Mouse (Mus musculus) CH12.LX (cell line): Measurements from ENCODE around the gene Olfr1316. TPM values are rescaled to one million over a fixed set of nuclear protein-coding genes. Genes with fewer than 3 reads are reported as not detected.

ENCODE experiments used
- DNase-seq: peaks from one replicate; pipeline ENCODE4 v3.0.0-alpha.2; 2013; ENCODE audit errors: extremely low read depth
- H3K27ac ChIP-seq: 2 replicates; pipeline ENCODE4 v1.5.1; 2012; ENCODE audit warnings: low read depth, mild to moderate bottlenecking, control low read depth, moderate library complexity; ENCODE audit not compliant: insufficient read depth
- H3K27me3 ChIP-seq: replicated peaks from 2 replicates; pipeline ENCODE3; 2012; ENCODE audit warnings: inconsistent platforms
- H3K36me3 ChIP-seq, 2 experiments: replicated peaks in 1 of 2; 2 replicates each; pipeline versions ENCODE3 to v1.6.1; 2012; ENCODE audit warnings: inconsistent platforms in 1 of 2, low read length in 1 of 2, mild to moderate bottlenecking in 1 of 2, mixed read lengths in 1 of 2, moderate library complexity in 1 of 2; ENCODE audit not compliant: control insufficient read depth in 1 of 2, insufficient read depth in 1 of 2
- H3K4me1 ChIP-seq, 2 experiments: 2 replicates each; pipeline ENCODE4 v1.6.1; 2012; ENCODE audit warnings: inconsistent platforms in 1 of 2, moderate library complexity in 1 of 2; ENCODE audit not compliant: insufficient read depth in 2 of 2, control insufficient read depth in 1 of 2
- H3K4me2 ChIP-seq: 2 replicates; pipeline ENCODE4 v1.6.1; 2012; ENCODE audit warnings: low read depth, mild to moderate bottlenecking, control low read depth; ENCODE audit not compliant: poor library complexity, insufficient read depth, severe bottlenecking
- H3K4me3 ChIP-seq, 3 experiments: fragments of 150-350 bp in 1 of 3; sonication (generic) in 1 of 3; replicated peaks in 1 of 3; 2 replicates each; pipeline versions ENCODE3 to v1.5.1; 2011 to 2012; ENCODE audit warnings: low read depth in 2 of 3, low read length in 2 of 3, mild to moderate bottlenecking in 2 of 3, moderate library complexity in 2 of 3, control low read depth in 1 of 3, improper control_type of control experiment in 1 of 3, inconsistent platforms in 1 of 3, mixed read lengths in 1 of 3; ENCODE audit not compliant: poor library complexity in 1 of 3
- H3K79me2 ChIP-seq: replicated peaks from 2 replicates; pipeline ENCODE4 v1.6.1; 2012; ENCODE audit warnings: mild to moderate bottlenecking, moderate library complexity; ENCODE audit not compliant: control insufficient read depth, poor library complexity, insufficient read depth, severe bottlenecking; ENCODE audit errors: extremely low read depth
- H3K9ac ChIP-seq: 2 replicates; pipeline ENCODE4 v1.6.1; 2012; ENCODE audit warnings: low read depth, mild to moderate bottlenecking, control low read depth, moderate library complexity; ENCODE audit not compliant: insufficient read depth
- H3K9me3 ChIP-seq: replicated peaks from 2 replicates; pipeline ENCODE3; 2012; ENCODE audit warnings: low read length, inconsistent platforms, mixed read lengths
- BHLHE40 ChIP-seq: IDR thresholded peaks from 2 replicates; pipeline ENCODE4 v1.6.1; 2011; ENCODE audit warnings: mild to moderate bottlenecking, low read depth, low read length, improper control_type of control experiment
- CHD2 ChIP-seq: IDR thresholded peaks from 2 replicates; pipeline ENCODE4 v1.6.1; 2011; ENCODE audit warnings: low read length, improper control_type of control experiment
- CTCF ChIP-seq, 2 experiments: IDR thresholded peaks in 1 of 2; conservative IDR thresholded peaks in 1 of 2; 2 replicates each; pipeline ENCODE4 v1.5.1; 2011 to 2012; ENCODE audit warnings: low read depth in 2 of 2, low read length in 2 of 2, improper control_type of control experiment in 1 of 2, inconsistent platforms in 1 of 2, mild to moderate bottlenecking in 1 of 2, moderate library complexity in 1 of 2
- ELF1 ChIP-seq: IDR thresholded peaks from 2 replicates; pipeline ENCODE4 v1.6.1; 2014; ENCODE audit warnings: low read depth, mild to moderate bottlenecking, inconsistent platforms, low read length, improper control_type of control experiment
- ETS1 ChIP-seq: conservative IDR thresholded peaks from 2 replicates; pipeline ENCODE4 v1.6.1; 2012; ENCODE audit warnings: low read depth, mild to moderate bottlenecking, inconsistent platforms, low read length, improper control_type of control experiment, moderate library complexity
- GABPA ChIP-seq: IDR thresholded peaks from 2 replicates; pipeline ENCODE4 v1.6.1; 2012; ENCODE audit warnings: low read depth, low read length, improper control_type of control experiment, inconsistent platforms; ENCODE audit not compliant: insufficient replicate concordance
- HCFC1 ChIP-seq: IDR thresholded peaks from 2 replicates; pipeline ENCODE4 v1.6.1; 2012; ENCODE audit warnings: low read depth, mild to moderate bottlenecking, inconsistent platforms, low read length, improper control_type of control experiment
- JUND ChIP-seq: conservative IDR thresholded peaks from 2 replicates; pipeline ENCODE4 v1.6.1; 2011; ENCODE audit warnings: low read depth, low read length, improper control_type of control experiment
- KAT2A ChIP-seq: IDR thresholded peaks from 2 replicates; pipeline ENCODE4 v1.6.1; 2012; ENCODE audit warnings: low read length, improper control_type of control experiment, inconsistent platforms; ENCODE audit not compliant: insufficient replicate concordance
- MAX ChIP-seq: IDR thresholded peaks from 2 replicates; pipeline ENCODE4 v1.6.1; 2011; ENCODE audit warnings: low read length, improper control_type of control experiment
- MAZ ChIP-seq: IDR thresholded peaks from 2 replicates; pipeline ENCODE4 v1.6.1; 2012; ENCODE audit warnings: low read depth, mild to moderate bottlenecking, inconsistent platforms, low read length, improper control_type of control experiment, moderate library complexity
- MEF2A ChIP-seq: IDR thresholded peaks from 2 replicates; pipeline ENCODE4 v1.6.1; 2014; ENCODE audit warnings: low read depth, mild to moderate bottlenecking, inconsistent platforms, low read length, improper control_type of control experiment, borderline replicate concordance
- NELFE ChIP-seq: IDR thresholded peaks from 2 replicates; pipeline ENCODE4 v1.6.1; 2011; ENCODE audit warnings: low read depth, low read length, improper control_type of control experiment
- NRF1 ChIP-seq: IDR thresholded peaks from 2 replicates; pipeline ENCODE4 v1.6.1; 2014; ENCODE audit warnings: low read depth, mild to moderate bottlenecking, inconsistent platforms, low read length, improper control_type of control experiment, moderate library complexity
- SMC3 ChIP-seq: IDR thresholded peaks from 2 replicates; pipeline ENCODE4 v1.6.1; 2011; ENCODE audit warnings: low read depth, low read length, improper control_type of control experiment
- TCF12 ChIP-seq: IDR thresholded peaks from 2 replicates; pipeline ENCODE4 v1.6.1; 2014; ENCODE audit warnings: low read depth, mild to moderate bottlenecking, inconsistent platforms, low read length, improper control_type of control experiment
- USF1 ChIP-seq: IDR thresholded peaks from 2 replicates; pipeline ENCODE4 v1.6.1; 2014; ENCODE audit warnings: low read depth, mild to moderate bottlenecking, inconsistent platforms, low read length, improper control_type of control experiment
- ZC3H11A ChIP-seq: IDR thresholded peaks from 2 replicates; pipeline ENCODE4 v1.6.1; 2012; ENCODE audit warnings: low read depth, mild to moderate bottlenecking, inconsistent platforms, low read length, improper control_type of control experiment
- ZMIZ1 ChIP-seq: IDR thresholded peaks from 2 replicates; pipeline ENCODE4 v1.6.1; 2012; ENCODE audit warnings: low read depth, mild to moderate bottlenecking, inconsistent platforms, low read length, improper control_type of control experiment
- dilution Hi-C: fragments of 300-500 bp; cut with MboI; formaldehyde crosslinking; loops from 2 replicates; pipeline ENCODE4 v1.14.3; 2020; ENCODE audit warnings: low sequenced_read_pairs; ENCODE audit not compliant: extremely low pct_unique_long_range_greater_than_20kb, extremely low pct_ligation_motif_present
- in situ Hi-C: fragments of 300-500 bp; cut with MboI; formaldehyde crosslinking; loops from 3 replicates; pipeline ENCODE4 v1.14.3; 2019; ENCODE audit warnings: low sequenced_read_pairs, low pct_ligation_motif_present, low pct_unique_long_range_greater_than_20kb, mixed read lengths
- polyA plus RNA-seq: library from polyadenylated mRNA; unstranded; fragments of >175 nt; gene quantifications from 2 replicates; pipeline ENCODE4 v1.2.1, GENCODE M21; 2012; ENCODE audit warnings: low read depth; ENCODE audit not compliant: insufficient read length
- total RNA-seq, 2 experiments: library from RNA; depleted of rRNA; stranded (reverse); fragments of 300-350 nt in 1 of 2; fragments of >200 nt in 1 of 2; gene quantifications; 2 replicates each; pipeline ENCODE4 v1.2.3; 2012 to 2014

Gene Olfr1316
- total and polyA plus RNA-seq, 3 experiments, result not detected

- in situ Hi-C loops (no loop called here), dilution Hi-C loops (no loop called here)
- no peaks in the 10 kb centered on the region for H3K4me1 ChIP-seq
- H3K36me3 ChIP-seq, result no peaks in the 10 kb centered on the region
- H3K9ac ChIP-seq, result no peak within 1 kb of the TSS
- no peak within 1 kb of the TSS for H3K4me3 ChIP-seq
- no peak within 1 kb of the TSS for H3K4me2 ChIP-seq
- no peaks in the 10 kb centered on the region for H3K79me2 ChIP-seq
- H3K9me3 ChIP-seq, result no peaks in the 10 kb centered on the region
- no peak within 1 kb of the TSS for H3K27ac ChIP-seq
- TF ChIP-seq TCF12 (no peak), HCFC1 (no peak)
- no peak for DNase-seq
- peaks cover 2% of the 10 kb centered on the region for H3K27me3 ChIP-seq
These were observed 5.3 kb upstream of the Olfr1316 start, which contains the start of gene Olfr1317 for GRCm38 (mm10) chr2:112140029-112140428. Gene Olfr1317, plus strand, starts transcription at chr2:112140329.

GRCm38 (mm10) chr2:112115340-112115739 is 19.4 kb downstream of the Olfr1316 start, which contains the start of gene Olfr1315-ps1:
Gene Olfr1315-ps1, minus strand, starts transcription at chr2:112115440.
- Histone ChIP-seq H3K79me2 (no peaks in the 10 kb centered on the region), H3K36me3 (no peaks in the 10 kb centered on the region), H3K9me3 (no peaks in the 10 kb centered on the region), H3K4me3 (no peak within 1 kb of the TSS), H3K9ac (no peak within 1 kb of the TSS), H3K4me2 (no peak within 1 kb of the TSS), H3K27me3 (peaks cover 2% of the 10 kb centered on the region), H3K4me1 (no peaks in the 10 kb centered on the region), H3K27ac (no peak within 1 kb of the TSS)
- in situ Hi-C loops, result no loop called here
- dilution Hi-C loops, result no loop called here
- no peak for DNase-seq
- TF ChIP-seq NELFE (no peak), MEF2A (no peak), TCF12 (no peak), SMC3 (no peak), MAZ (no peak), CHD2 (no peak), CTCF (conservative IDR thresholded peaks at IDR 0.05 in 1 of 2, IDR thresholded peaks at IDR 0.05 in 1 of 2; ENCODE audit: low read depth in 2 of 2, low read length in 2 of 2) (no peak)

- dilution Hi-C loops (no loop called here), in situ Hi-C loops (no loop called here)
- H3K79me2 ChIP-seq, result no peaks in the 10 kb centered on the region
- no peaks in the 10 kb centered on the region for H3K9me3 ChIP-seq
- no peak within 1 kb of the TSS for H3K27ac ChIP-seq
- H3K4me1 ChIP-seq, result no peaks in the 10 kb centered on the region
- no peak within 1 kb of the TSS for H3K4me2 ChIP-seq
- no peak within 1 kb of the TSS for H3K4me3 ChIP-seq
- DNase-seq, result no peak
- no peak for TF ChIP-seq ZC3H11A
- no peak for TF ChIP-seq GABPA
- TF ChIP-seq ZMIZ1, result no peak
- no peak for TF ChIP-seq USF1
- TF ChIP-seq MAX, result no peak
- TF ChIP-seq ELF1, result no peak
- TF ChIP-seq BHLHE40, result no peak
- no peak for TF ChIP-seq NRF1
- TF ChIP-seq JUND, result no peak
- no peak for TF ChIP-seq ETS1
- no peak for TF ChIP-seq SMC3
- no peak for TF ChIP-seq KAT2A
- no peak for TF ChIP-seq HCFC1
- no peak within 1 kb of the TSS for H3K9ac ChIP-seq
- peaks cover 27% of the 10 kb centered on the region for H3K27me3 ChIP-seq
- no peaks in the 10 kb centered on the region for H3K36me3 ChIP-seq
These were observed 38.1 kb downstream of the Olfr1316 start, which contains the start of gene Olfr1314 for GRCm38 (mm10) chr2:112096681-112097080. Gene Olfr1314, minus strand, starts transcription at chr2:112096781.
